ENCODE assay signal across 8 mouse cellular contexts in the genomic region with DNA sequence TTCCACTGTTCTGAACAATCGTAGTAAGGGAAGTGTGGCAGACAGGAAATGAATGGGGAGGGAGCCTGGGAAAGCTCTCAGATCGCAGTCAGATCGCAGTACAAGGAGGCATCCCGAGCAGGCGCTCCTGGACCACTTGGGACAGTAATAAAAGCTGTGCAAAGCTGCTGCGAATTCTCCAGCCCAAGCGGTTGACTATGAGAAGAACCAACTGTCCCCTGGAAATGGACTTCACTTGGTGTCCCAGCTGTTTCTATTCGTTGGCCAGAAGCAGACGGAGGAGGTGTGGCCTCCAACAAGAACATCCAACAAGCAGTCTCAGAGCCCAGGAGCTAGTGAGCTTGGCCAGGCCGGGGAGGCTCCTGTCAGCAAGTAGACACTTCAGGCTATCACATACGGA. TPM values are rescaled to one million over a fixed set of nuclear protein-coding genes. Genes with fewer than 3 reads are reported as not detected.
DNase-seq lines count a peak whose midpoint lies in the region; ATAC-seq and TF ChIP-seq lines count a peak whose summit lies in the region.

No protein-coding gene starts in this region.

- H3K27ac ChIP-seq in intestine, embryonic 14.5 days (ENCODE audit: low read depth): peak overlapping the region; percentile 54; the same call in 1 of the 2 replicates
- H3K27ac ChIP-seq in intestine, postnatal 0 days (ENCODE audit: low read depth, low read length): no peak overlapping the region
- H3K27ac ChIP-seq in heart, embryonic 15.5 days: 0 out of 2 replicates have a peak overlapping the region, but pooled peaks have one; percentile 20

- H3K9ac ChIP-seq in intestine, embryonic 14.5 days (ENCODE audit: low read length): no peak overlapping the region
- no peak overlapping the region for H3K9ac ChIP-seq in intestine, postnatal 0 days (ENCODE audit: low read depth, low read length)
- H3K9ac ChIP-seq in heart, embryonic 15.5 days: no peak overlapping the region

- peak; percentile 69 for DNase-seq in intestine, embryonic 14.5 days (ENCODE audit: low spot score)
- DNase-seq in kidney, postnatal 36 days: peak; percentile 21 to 51
- DNase-seq in skeletal muscle tissue, adult 2 months (ENCODE audit: low read depth, low spot score): peak; percentile 36
- DNase-seq in right cerebral cortex, postnatal 14 days: no peak
- DNase-seq in c-Kit-positive CD71-positive TER-119-positive erythroid progenitor cells, embryonic 14.5 days (ENCODE audit: low spot score): no peak

- peaks cover 15% of the 10 kb centered on the region for H3K4me1 ChIP-seq in intestine, embryonic 14.5 days (replicated peaks; ENCODE audit: control insufficient read depth, insufficient read depth, low read length)
- no peaks in the 10 kb centered on the region for H3K4me1 ChIP-seq in intestine, postnatal 0 days (replicated peaks; ENCODE audit: control insufficient read depth, insufficient read depth, low read length)
- H3K4me1 ChIP-seq in heart, embryonic 15.5 days (replicated peaks): peaks cover 13% of the 10 kb centered on the region

- H3K9me3 ChIP-seq in intestine, embryonic 14.5 days (ENCODE audit: control insufficient read depth, low read length): no peaks in the 10 kb centered on the region
- H3K9me3 ChIP-seq in intestine, postnatal 0 days (ENCODE audit: control insufficient read depth): no peaks in the 10 kb centered on the region
- no peaks in the 10 kb centered on the region for H3K9me3 ChIP-seq in heart, embryonic 15.5 days (replicated peaks)

- 16% methylated on average over 11 of the region's 11 CpGs for WGBS in intestine, embryonic 14.5 days
- WGBS in intestine, postnatal 0 days: 33% methylated on average over 11 of the region's 11 CpGs
- 13% methylated on average over 11 of the region's 11 CpGs for WGBS in heart, embryonic 15.5 days

- H3K27me3 ChIP-seq in intestine, embryonic 14.5 days (replicated peaks; ENCODE audit: control insufficient read depth, insufficient read depth, low read length): peaks cover 9% of the 10 kb centered on the region; the same call in 1 of the 2 replicates
- peaks cover 17% of the 10 kb centered on the region for H3K27me3 ChIP-seq in intestine, postnatal 0 days (replicated peaks; ENCODE audit: control insufficient read depth, insufficient read depth, low read length)
- H3K27me3 ChIP-seq in heart, embryonic 15.5 days: no peaks in the 10 kb centered on the region

- peak; percentile 6; the same call in 1 of the 2 replicates for ATAC-seq in intestine, embryonic 14.5 days (replicated peaks; ENCODE audit: low FRiP score, low TSS enrichment, low read depth)
- ATAC-seq in intestine, postnatal 0 days: no peak
- peak; percentile 53; the same call in 1 of the 2 replicates for ATAC-seq in heart, embryonic 15.5 days (replicated peaks; ENCODE audit: insufficient number of reproducible peaks, insufficient read depth, low FRiP score, low read depth)
- ATAC-seq in cerebellum, adult (ENCODE audit: insufficient number of reproducible peaks, low FRiP score, low TSS enrichment): no peak

- H3K4me3 ChIP-seq in intestine, embryonic 14.5 days (ENCODE audit: low read depth, low read length): no peak overlapping the region
- H3K4me3 ChIP-seq in intestine, postnatal 0 days (ENCODE audit: low read depth, low read length): no peak overlapping the region
- H3K4me3 ChIP-seq in heart, embryonic 15.5 days: no peak overlapping the region

- peak overlapping the region; percentile 18; the same call in 1 of the 2 replicates for H3K4me2 ChIP-seq in intestine, embryonic 14.5 days (ENCODE audit: low read length)
- H3K4me2 ChIP-seq in intestine, postnatal 0 days (replicated peaks; ENCODE audit: low read depth): no peak overlapping the region
- H3K4me2 ChIP-seq in heart, embryonic 15.5 days: peak overlapping the region; percentile 41

- H3K36me3 ChIP-seq in intestine, embryonic 14.5 days (ENCODE audit: control insufficient read depth, insufficient read depth, low read length): no peaks in the 10 kb centered on the region
- H3K36me3 ChIP-seq in intestine, postnatal 0 days (ENCODE audit: control insufficient read depth, insufficient read depth): no peaks in the 10 kb centered on the region
- H3K36me3 ChIP-seq in heart, embryonic 15.5 days: no peaks in the 10 kb centered on the region

- no peak; the same call in 1 of the 2 replicates for TF ChIP-seq CTCF in intestine, postnatal 0 days (IDR thresholded peaks at IDR 0.05; ENCODE audit: low read depth)

RNA-seq across cellular contexts. Expression of a gene that starts 7.3 kb away (rescaled TPM):
- polyA plus RNA-seq in intestine, embryonic 14.5 days (2014; fragmentation: Nextera tagmentation; extraction: Ambion mirVana): 47.3 and 53.0 TPM in 2 replicates
- 10.1 and 10.8 TPM in 2 replicates for polyA plus RNA-seq in intestine, postnatal 0 days (2015; fragmentation: Nextera tagmentation; extraction: Ambion mirVana)
- 42.3 and 57.7 TPM in 2 replicates for polyA plus RNA-seq in heart, embryonic 15.5 days (2015; fragmentation: Nextera tagmentation; extraction: Ambion mirVana)

RNA-seq across cellular contexts. Expression of a gene that starts 15.7 kb away (rescaled TPM):
- 94.9 and 99.4 TPM in 2 replicates for polyA plus RNA-seq in intestine, embryonic 14.5 days (2014; fragmentation: Nextera tagmentation; extraction: Ambion mirVana)
- polyA plus RNA-seq in intestine, postnatal 0 days (2015; fragmentation: Nextera tagmentation; extraction: Ambion mirVana): 82.6 and 95.3 TPM in 2 replicates
- polyA plus RNA-seq in heart, embryonic 15.5 days (2015; fragmentation: Nextera tagmentation; extraction: Ambion mirVana): 77.2 and 81.9 TPM in 2 replicates

RNA-seq across cellular contexts. Expression of a gene that starts 57.3 kb away (rescaled TPM):
- polyA plus RNA-seq in intestine, embryonic 14.5 days (2014; fragmentation: Nextera tagmentation; extraction: Ambion mirVana): 77.8 and 83.3 TPM in 2 replicates
- 185 and 214 TPM in 2 replicates for polyA plus RNA-seq in intestine, postnatal 0 days (2015; fragmentation: Nextera tagmentation; extraction: Ambion mirVana)
- polyA plus RNA-seq in heart, embryonic 15.5 days (2015; fragmentation: Nextera tagmentation; extraction: Ambion mirVana): 25.3 and 35.4 TPM in 2 replicates

Comparison
In these comparisons a context has a peak if more than half of its experiments do, and no peak if none do; other contexts are left out.
1. ATAC-seq: peak in intestine, embryonic 14.5 days (single experiment) and heart, embryonic 15.5 days (single experiment); none in intestine, postnatal 0 days (single experiment) and cerebellum, adult (single experiment).
2. DNase-seq: peak in intestine, embryonic 14.5 days (single experiment), kidney, postnatal 36 days (2 of 2) and skeletal muscle tissue, adult 2 months (single experiment); none in right cerebral cortex, postnatal 14 days (single experiment) and c-Kit-positive CD71-positive TER-119-positive erythroid progenitor cells, embryonic 14.5 days (single experiment).